In genomic region chr15:100330739-100331138, GRCm38 (mm10) we compare ENCODE assay signal across 24 mouse cellular contexts. TPM values are rescaled to one million over a fixed set of nuclear protein-coding genes. Genes with fewer than 3 reads are reported as not detected.
"Had no signal": no experiment of that assay in that cellular context is flagged by ENCODE, and none has a peak within 500 bp of the region (broad histone marks: within the 10 kb centered on the region; RNA-seq: fewer than 3 reads in every experiment).

No protein-coding gene starts in this region.

- DNase-seq: lung, adult 18-20 months; lung, embryonic 14.5 days; lung, postnatal 10 days; lung, postnatal 4 days; retina, postnatal 1 day; right cerebral cortex, adult 18-20 months; thymus, adult 2 months; thymus, postnatal 14 days; thymus, postnatal 36 days had no signal

- H3K36me3 ChIP-seq: liver, embryonic 12.5 days; midbrain, embryonic 10.5 days; midbrain, embryonic 12.5 days; midbrain, embryonic 15.5 days; neural tube, embryonic 12.5 days; stomach, embryonic 15.5 days had no signal

- H3K4me2 ChIP-seq: liver, embryonic 12.5 days; lung, embryonic 14.5 days; midbrain, embryonic 12.5 days; midbrain, embryonic 15.5 days; neural tube, embryonic 12.5 days; stomach, embryonic 15.5 days had no signal

- H3K9me3 ChIP-seq: liver, embryonic 12.5 days; midbrain, embryonic 10.5 days; midbrain, embryonic 12.5 days; midbrain, embryonic 15.5 days; neural tube, embryonic 12.5 days; stomach, embryonic 15.5 days had no signal

- H3K4me3 ChIP-seq: liver, embryonic 12.5 days; midbrain, embryonic 10.5 days; midbrain, embryonic 12.5 days; midbrain, embryonic 15.5 days; myocyte; neural tube, embryonic 12.5 days; stomach, embryonic 15.5 days had no signal

- H3K9ac ChIP-seq: liver, embryonic 12.5 days; liver, embryonic 14.5 days; lung, embryonic 14.5 days; midbrain, embryonic 12.5 days; midbrain, embryonic 15.5 days; neural tube, embryonic 12.5 days; stomach, embryonic 15.5 days had no signal

- ATAC-seq: liver, embryonic 12.5 days; midbrain, embryonic 15.5 days had no signal

- H3K4me1 ChIP-seq: liver, embryonic 12.5 days; midbrain, embryonic 10.5 days; midbrain, embryonic 12.5 days; midbrain, embryonic 15.5 days; neural tube, embryonic 12.5 days; stomach, embryonic 15.5 days had no signal

- H3K27me3 ChIP-seq: midbrain, embryonic 12.5 days; midbrain, embryonic 15.5 days; neural tube, embryonic 12.5 days; stomach, embryonic 15.5 days had no signal

- H3K27ac ChIP-seq: liver, embryonic 12.5 days; liver, embryonic 14.5 days; midbrain, embryonic 10.5 days; midbrain, embryonic 12.5 days; midbrain, embryonic 15.5 days; neural tube, embryonic 12.5 days; stomach, embryonic 15.5 days; stomach, postnatal 0 days had no signal

RNA-seq across cellular contexts. Expression of gene Mettl7a3, which starts 4.0 kb away (rescaled TPM):
- total RNA-seq: megakaryocyte, adult 5-6 weeks had no signal
- polyA plus RNA-seq: liver, embryonic 12.5 days; liver, embryonic 14.5 days; liver, embryonic 16.5 days; lung, embryonic 14.5 days; lung, embryonic 16.5 days; midbrain, embryonic 10.5 days; midbrain, embryonic 12.5 days; midbrain, embryonic 15.5 days; myocyte; stomach, embryonic 15.5 days; stomach, postnatal 0 days; testis, adult 2 months had no signal

RNA-seq across cellular contexts. Expression of gene Methig1, which starts 22.2 kb away (rescaled TPM):
- total RNA-seq: megakaryocyte, adult 5-6 weeks; megakaryocyte-erythroid progenitor cell, adult 5-6 weeks had no signal
- polyA plus RNA-seq: liver, embryonic 12.5 days; lung, embryonic 14.5 days; midbrain, embryonic 10.5 days; midbrain, embryonic 12.5 days; myocyte; spleen, adult 2 months; stomach, postnatal 0 days; testis, adult 2 months; thymus, adult 2 months had no signal

RNA-seq across cellular contexts. Expression of gene Mettl7a2, which starts 22.3 kb away (rescaled TPM):
- total RNA-seq: megakaryocyte, adult 5-6 weeks; megakaryocyte-erythroid progenitor cell, adult 5-6 weeks had no signal
- polyA plus RNA-seq: liver, embryonic 12.5 days; liver, embryonic 16.5 days; lung, embryonic 14.5 days; lung, embryonic 16.5 days; midbrain, embryonic 10.5 days; midbrain, embryonic 12.5 days; midbrain, embryonic 15.5 days; myocyte; spleen, adult 2 months; stomach, embryonic 15.5 days; stomach, postnatal 0 days; testis, adult 2 months; thymus, adult 2 months had no signal

RNA-seq across cellular contexts. Expression of gene Higd1c, which starts 33.6 kb away (rescaled TPM):
- total RNA-seq: megakaryocyte, adult 5-6 weeks; megakaryocyte-erythroid progenitor cell, adult 5-6 weeks had no signal
- polyA plus RNA-seq: liver, embryonic 12.5 days; liver, embryonic 14.5 days; liver, embryonic 16.5 days; lung, embryonic 14.5 days; lung, embryonic 16.5 days; midbrain, embryonic 10.5 days; midbrain, embryonic 12.5 days; midbrain, embryonic 15.5 days; myocyte; spleen, adult 2 months; stomach, embryonic 15.5 days; stomach, postnatal 0 days; testis, adult 2 months; thymus, adult 2 months had no signal
